Mouse (Mus musculus): Measurements from ENCODE around the gene Slc26a3. TPM values are rescaled to one million over a fixed set of nuclear protein-coding genes. Genes with fewer than 3 reads are reported as not detected.
A peak's percentile ranks its signal among the peaks of the same experiment; 100 is the strongest.

Slc26a3 gene
- total and polyA plus RNA-seq, 2 experiments from 2014 or later: 0.05 TPM; not detected in 1

DNA sequence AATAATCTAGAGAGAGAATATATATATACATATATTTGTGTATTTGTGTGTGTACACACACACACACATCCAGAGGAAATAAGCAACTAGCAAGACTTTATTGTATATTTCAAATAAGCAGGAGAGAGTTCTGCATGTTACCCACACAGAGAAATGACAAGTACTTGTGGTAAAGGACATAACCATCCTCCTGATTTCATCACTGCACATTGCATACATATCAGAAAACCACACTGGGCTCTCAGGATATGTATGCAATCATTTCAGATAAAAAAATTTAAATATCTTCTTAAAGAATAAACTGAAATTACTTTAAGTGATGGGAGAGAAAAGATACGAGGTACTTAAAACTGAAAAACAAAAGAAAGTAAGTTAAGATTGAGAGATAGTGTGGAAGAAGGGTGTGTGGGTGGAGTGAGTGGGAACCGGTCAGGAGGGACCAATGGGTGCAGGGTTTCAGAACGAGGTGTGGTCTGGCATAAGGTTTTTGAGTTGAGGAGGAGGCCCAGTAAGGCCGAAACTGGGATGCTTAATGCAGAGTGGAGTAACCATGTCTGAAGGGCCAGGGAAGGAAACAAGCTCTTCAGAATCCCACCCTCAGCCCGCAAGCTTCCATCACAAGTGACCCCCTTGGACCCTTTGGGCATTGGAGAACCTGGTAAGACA is 14.0 kb downstream of the Slc26a3 start:
- Histone ChIP-seq H3K9me3 (ENCODE audit: low read length) (no peaks in the 10 kb centered on the region), H3K4me3 (ENCODE audit: low read length) (no peak overlapping the region), H3K9ac (replicated peaks; ENCODE audit: low read length) (no peak overlapping the region), H3K27ac (no peak overlapping the region), H3K4me1 (ENCODE audit: insufficient read depth, low read length) (no peaks in the 10 kb centered on the region), H3K4me2 (ENCODE audit: low read depth, low read length) (no peak overlapping the region), H3K27me3 (ENCODE audit: insufficient read depth, low read length) (no peaks in the 10 kb centered on the region), H3K36me3 (ENCODE audit: insufficient read depth, low read length) (no peaks in the 10 kb centered on the region)
- ATAC-seq (no peak), DNase-seq (ENCODE audit: low spot score) (no peak)
- no peak for TF ChIP-seq CTCF (IDR thresholded peaks at IDR 0.05; ENCODE audit: low read depth)
- WGBS: 85% methylated on average over 5 of the region's 5 CpGs

GRCm38 (mm10) chr12:31415971-31416370 is 25.3 kb downstream of the Slc26a3 start:
- Histone ChIP-seq H3K27me3 (ENCODE audit: insufficient read depth, low read length) (no peaks in the 10 kb centered on the region), H3K4me3 (ENCODE audit: low read length) (no peak overlapping the region), H3K4me2 (ENCODE audit: low read depth, low read length) (no peak overlapping the region), H3K27ac (no peak overlapping the region), H3K9me3 (ENCODE audit: low read length) (no peaks in the 10 kb centered on the region), H3K9ac (replicated peaks; ENCODE audit: low read length) (no peak overlapping the region), H3K36me3 (ENCODE audit: insufficient read depth, low read length) (no peaks in the 10 kb centered on the region), H3K4me1 (ENCODE audit: insufficient read depth, low read length) (no peaks in the 10 kb centered on the region)
- WGBS: 70% methylated on average over 2 of the region's 2 CpGs
- no peak for DNase-seq (ENCODE audit: low spot score)
- TF ChIP-seq CTCF (IDR thresholded peaks at IDR 0.05; ENCODE audit: low read depth): no peak
- ATAC-seq: no peak

DNA sequence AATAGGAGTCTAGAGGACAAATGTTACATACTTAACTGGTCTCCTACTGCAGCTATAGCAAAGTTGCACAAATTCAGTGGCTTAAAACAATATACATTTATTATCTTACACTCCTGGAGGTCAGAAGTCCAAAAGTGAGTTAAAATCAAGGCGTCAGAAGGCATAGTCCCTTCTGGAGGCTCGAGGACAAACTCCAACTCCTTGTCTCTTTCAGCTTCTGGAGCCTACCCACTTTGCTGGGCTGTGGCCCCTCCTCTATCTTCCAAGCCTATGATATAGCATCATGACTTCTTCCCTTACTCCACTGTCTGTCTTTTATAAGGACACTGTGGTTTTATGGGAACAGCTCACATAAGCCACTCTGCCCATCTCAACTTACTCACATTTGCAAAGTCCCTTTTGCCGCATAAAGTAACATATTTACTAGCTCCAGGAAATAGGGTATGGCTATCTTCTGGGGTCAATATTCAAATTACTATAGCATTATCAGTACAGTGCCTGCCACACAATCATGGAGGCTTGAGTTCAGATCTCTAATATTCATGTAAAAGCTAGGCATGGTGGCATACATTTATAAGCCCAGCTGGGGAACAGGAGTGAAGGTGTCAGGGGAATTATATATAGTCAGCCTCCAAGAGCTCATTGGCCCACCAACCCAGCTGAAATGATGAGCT is 31.4 kb downstream of the Slc26a3 start:
- no peak for TF ChIP-seq CTCF (IDR thresholded peaks at IDR 0.05; ENCODE audit: low read depth)
- Histone ChIP-seq H3K27me3 (ENCODE audit: insufficient read depth, low read length) (no peaks in the 10 kb centered on the region), H3K4me1 (ENCODE audit: insufficient read depth, low read length) (no peaks in the 10 kb centered on the region), H3K9ac (replicated peaks; ENCODE audit: low read length) (no peak overlapping the region), H3K4me3 (ENCODE audit: low read length) (no peak overlapping the region), H3K9me3 (ENCODE audit: low read length) (no peaks in the 10 kb centered on the region), H3K27ac (no peak overlapping the region), H3K36me3 (ENCODE audit: insufficient read depth, low read length) (no peaks in the 10 kb centered on the region), H3K4me2 (ENCODE audit: low read depth, low read length) (no peak overlapping the region)
- no peak for ATAC-seq
- no peak for DNase-seq (ENCODE audit: low spot score)
- 78% methylated on average over 3 of the region's 3 CpGs for WGBS

GRCm38 (mm10) chr12:31437791-31438190 is 47.1 kb downstream of the Slc26a3 start:
- DNase-seq (ENCODE audit: low spot score) (no peak), ATAC-seq (no peak)
- H3K27ac ChIP-seq: no peak overlapping the region
- H3K4me3 ChIP-seq (ENCODE audit: low read length): no peak overlapping the region
- H3K9ac ChIP-seq (replicated peaks; ENCODE audit: low read length): no peak overlapping the region
- H3K36me3 ChIP-seq (ENCODE audit: insufficient read depth, low read length): no peaks in the 10 kb centered on the region
- H3K27me3 ChIP-seq (ENCODE audit: insufficient read depth, low read length): no peaks in the 10 kb centered on the region
- no peaks in the 10 kb centered on the region for H3K4me1 ChIP-seq (ENCODE audit: insufficient read depth, low read length)
- H3K9me3 ChIP-seq (ENCODE audit: low read length): no peaks in the 10 kb centered on the region
- no peak for TF ChIP-seq CTCF (IDR thresholded peaks at IDR 0.05; ENCODE audit: low read depth)
- WGBS: 84% methylated on average over 6 of the region's 6 CpGs
- no peak overlapping the region for H3K4me2 ChIP-seq (ENCODE audit: low read depth, low read length)

- DNase-seq (ENCODE audit: low spot score) (no peak), ATAC-seq (no peak)
- H3K36me3 ChIP-seq (ENCODE audit: insufficient read depth, low read length): no peaks in the 10 kb centered on the region
- no peaks in the 10 kb centered on the region for H3K27me3 ChIP-seq (ENCODE audit: insufficient read depth, low read length)
- no peak for TF ChIP-seq CTCF (IDR thresholded peaks at IDR 0.05; ENCODE audit: low read depth)
- H3K4me3 ChIP-seq (ENCODE audit: low read length): no peak overlapping the region
- H3K27ac ChIP-seq: no peak overlapping the region
- no peak overlapping the region for H3K4me2 ChIP-seq (ENCODE audit: low read depth, low read length)
- WGBS: 73% methylated on average over 2 of the region's 2 CpGs
- no peak overlapping the region for H3K9ac ChIP-seq (replicated peaks; ENCODE audit: low read length)
- no peaks in the 10 kb centered on the region for H3K4me1 ChIP-seq (ENCODE audit: insufficient read depth, low read length)
- no peaks in the 10 kb centered on the region for H3K9me3 ChIP-seq (ENCODE audit: low read length)
These were observed 48.9 kb downstream of the Slc26a3 start for GRCm38 (mm10) chr12:31439612-31440011.

GRCm38 (mm10) chr12:31444131-31444546 is 53.5 kb downstream of the Slc26a3 start:
- Histone ChIP-seq H3K27me3 (ENCODE audit: insufficient read depth, low read length) (no peaks in the 10 kb centered on the region), H3K4me3 (ENCODE audit: low read length) (peak overlapping the region; percentile 24; the same call in 1 of the 2 replicates), H3K27ac (no peak overlapping the region), H3K9ac (replicated peaks; ENCODE audit: low read length) (no peak overlapping the region), H3K36me3 (ENCODE audit: insufficient read depth, low read length) (no peaks in the 10 kb centered on the region), H3K9me3 (ENCODE audit: low read length) (no peaks in the 10 kb centered on the region), H3K4me2 (ENCODE audit: low read depth, low read length) (peak overlapping the region; percentile 61), H3K4me1 (ENCODE audit: insufficient read depth, low read length) (no peaks in the 10 kb centered on the region)
- ATAC-seq (peak; percentile 83), DNase-seq (ENCODE audit: low spot score) (peak; percentile 54)
- WGBS: 1% methylated on average over 11 of the region's 11 CpGs
- TF ChIP-seq CTCF (IDR thresholded peaks at IDR 0.05; ENCODE audit: low read depth): peak; percentile 13; the same call in 1 of the 2 replicates

DNA sequence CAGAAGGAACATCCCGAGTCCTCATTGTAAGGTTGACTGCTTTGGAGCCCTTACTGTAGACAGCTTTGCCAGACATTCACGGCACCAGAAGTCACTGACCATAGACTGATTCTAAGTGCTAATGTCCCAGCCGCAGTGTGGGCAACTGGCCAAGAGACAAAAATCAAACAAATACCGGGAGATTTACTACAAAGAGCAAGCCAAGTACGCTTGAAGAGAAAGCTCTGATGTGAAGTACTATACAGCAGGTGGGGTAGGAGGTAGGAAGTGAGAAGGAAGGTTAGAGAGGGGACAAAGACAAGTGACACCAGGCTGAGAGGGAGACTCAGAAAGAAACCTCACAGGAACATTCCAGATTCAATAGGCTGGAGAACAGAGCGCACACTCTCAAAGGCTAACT is 54.2 kb downstream of the Slc26a3 start:
- H3K9ac ChIP-seq (replicated peaks; ENCODE audit: low read length): no peak overlapping the region
- no peak overlapping the region for H3K4me3 ChIP-seq (ENCODE audit: low read length)
- H3K9me3 ChIP-seq (ENCODE audit: low read length): no peaks in the 10 kb centered on the region
- 43% methylated on average over 6 of the region's 6 CpGs for WGBS
- TF ChIP-seq CTCF (IDR thresholded peaks at IDR 0.05; ENCODE audit: low read depth): no peak
- peak; percentile 7 for DNase-seq (ENCODE audit: low spot score)
- H3K36me3 ChIP-seq (ENCODE audit: insufficient read depth, low read length): no peaks in the 10 kb centered on the region
- no peak for ATAC-seq
- no peaks in the 10 kb centered on the region for H3K4me1 ChIP-seq (ENCODE audit: insufficient read depth, low read length)
- peak overlapping the region; percentile 61; the same call in 1 of the 2 replicates for H3K4me2 ChIP-seq (ENCODE audit: low read depth, low read length)
- no peak overlapping the region for H3K27ac ChIP-seq
- no peaks in the 10 kb centered on the region for H3K27me3 ChIP-seq (ENCODE audit: insufficient read depth, low read length)

Measured in hindbrain, postnatal 0 days (tissue).